Mouse (Mus musculus) stomach, postnatal 0 days (tissue): ENCODE measurements around the gene Ttc5.

Experiments
- CTCF ChIP-seq: IDR thresholded peaks from 2 replicates; pipeline ENCODE4 v1.5.1; 2016; ENCODE audit warnings: antibody characterized with exemption, low read depth, mild to moderate bottlenecking, moderate library complexity
- EP300 ChIP-seq: optimal IDR thresholded peaks from 2 replicates; pipeline ENCODE3; 2016; ENCODE audit warnings: antibody characterized with exemption

DNA sequence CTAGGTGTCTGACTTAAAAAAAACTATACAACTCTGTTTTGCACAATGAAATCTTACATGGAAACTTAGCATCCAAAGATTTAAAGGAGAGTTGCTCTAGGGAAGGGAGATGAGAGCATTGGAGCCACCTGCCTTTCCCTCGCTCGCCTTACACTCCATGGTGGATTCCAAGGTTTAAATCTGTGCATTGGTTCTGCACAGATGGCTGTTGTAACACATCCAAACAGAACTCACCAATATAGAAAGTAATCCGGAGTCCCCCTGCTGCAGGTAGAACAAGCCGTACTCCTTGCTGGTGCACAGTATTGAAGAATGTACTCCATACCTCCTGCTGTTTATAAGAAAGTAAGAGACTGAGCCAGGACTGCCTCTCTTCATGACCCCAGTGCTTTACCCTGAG lies 41.3 kb upstream of the Ttc5 start:
- no peak for TF ChIP-seq CTCF
- TF ChIP-seq EP300 = no peak
